Mouse (Mus musculus): ENCODE results near the gene Gcc1. TPM values are rescaled to one million over a fixed set of nuclear protein-coding genes. Genes with fewer than 3 reads are reported as not detected.

Gcc1 gene
- polyA plus RNA-seq, 1 experiment from 2014 or later = 9.9 TPM

DNA sequence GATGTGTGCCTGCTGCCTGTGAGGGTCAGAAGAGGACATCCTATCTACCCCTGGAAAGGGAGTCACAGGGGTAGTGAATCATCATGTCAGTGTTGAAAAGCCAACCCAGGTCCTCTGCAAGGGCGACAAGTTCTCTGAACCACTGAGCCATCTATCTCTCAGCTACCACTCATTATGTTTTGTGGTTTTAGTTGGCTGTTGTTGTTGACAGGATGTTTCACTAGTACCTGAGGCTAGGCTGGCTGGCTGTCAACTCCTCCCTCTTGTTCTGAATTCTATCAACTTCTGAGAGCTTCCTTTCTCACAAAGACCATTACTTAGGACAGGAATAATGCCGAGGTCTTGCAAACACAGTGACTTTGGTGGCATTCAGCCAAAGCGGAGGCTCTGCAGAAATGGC, 43.0 kb downstream of the Gcc1 start:
- no peak for ATAC-seq (ENCODE audit: insufficient read depth, low FRiP score, low read depth)
- H3K9me3 ChIP-seq = no peaks in the 10 kb centered on the region
- no peak overlapping the region for H3K4me3 ChIP-seq (replicated peaks)
- H3K4me2 ChIP-seq = no peak overlapping the region
- no peaks in the 10 kb centered on the region for H3K36me3 ChIP-seq
- no peaks in the 10 kb centered on the region for H3K4me1 ChIP-seq
- WGBS = 76% methylated on average over 3 of the region's 3 CpGs
- H3K9ac ChIP-seq = no peak overlapping the region
- H3K27ac ChIP-seq = no peak overlapping the region
- H3K27me3 ChIP-seq (replicated peaks) = no peaks in the 10 kb centered on the region

DNA sequence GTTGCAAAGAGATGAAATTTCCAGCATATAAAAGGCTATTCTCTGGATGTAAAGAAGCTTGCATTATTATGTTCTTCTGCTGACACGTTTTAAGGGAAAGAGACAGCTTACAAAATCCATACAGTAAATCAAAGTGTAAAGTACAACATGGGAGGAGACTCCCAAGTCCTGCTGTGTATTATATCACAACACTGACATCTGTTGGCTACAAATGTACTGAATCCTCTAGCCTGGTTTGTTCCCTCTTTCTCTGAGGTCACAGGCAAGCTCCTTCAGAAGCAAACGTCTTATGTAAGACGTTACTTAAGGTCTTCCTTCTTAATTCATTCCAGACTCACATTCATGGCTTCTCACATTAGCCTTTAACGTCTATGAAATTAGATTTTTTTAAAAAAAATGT, 46.2 kb downstream of the Gcc1 start:
- Histone ChIP-seq H3K9ac (no peak overlapping the region), H3K27ac (no peak overlapping the region), H3K36me3 (no peaks in the 10 kb centered on the region), H3K9me3 (no peaks in the 10 kb centered on the region), H3K4me2 (no peak overlapping the region), H3K4me3 (replicated peaks) (no peak overlapping the region), H3K27me3 (replicated peaks) (no peaks in the 10 kb centered on the region), H3K4me1 (no peaks in the 10 kb centered on the region)
- 47% methylated on average over 4 of the region's 4 CpGs for WGBS
- no peak for ATAC-seq (ENCODE audit: insufficient read depth, low FRiP score, low read depth)

GRCm38 (mm10) chr6:28369966-28370683, 58.1 kb downstream of the Gcc1 start:
- 81% methylated on average over 6 of the region's 6 CpGs for WGBS
- no peak for ATAC-seq (ENCODE audit: insufficient read depth, low FRiP score, low read depth)

DNA sequence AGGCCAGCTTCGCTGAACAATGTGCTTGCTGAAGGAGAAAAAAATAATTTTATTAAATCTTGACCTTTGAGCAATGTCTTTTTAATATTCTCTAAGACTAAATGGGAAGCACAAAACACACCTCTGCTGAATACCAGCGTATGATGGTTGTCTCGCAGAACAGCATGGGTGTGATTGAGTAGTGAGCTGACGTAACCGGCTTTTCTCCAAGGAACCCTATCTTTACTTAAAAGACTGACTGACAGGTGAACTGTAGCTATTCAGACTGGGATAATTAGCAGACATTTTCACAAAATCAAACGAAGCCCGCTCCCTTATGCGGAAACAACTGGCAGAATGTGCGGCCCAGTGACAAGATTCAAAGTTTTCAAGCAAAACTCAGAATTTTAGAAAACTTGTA, 60.6 kb downstream of the Gcc1 start:
- no peak overlapping the region for H3K4me3 ChIP-seq (replicated peaks)
- H3K36me3 ChIP-seq = no peaks in the 10 kb centered on the region
- H3K27me3 ChIP-seq (replicated peaks) = no peaks in the 10 kb centered on the region
- no peak overlapping the region for H3K4me2 ChIP-seq
- no peaks in the 10 kb centered on the region for H3K9me3 ChIP-seq
- no peak overlapping the region for H3K9ac ChIP-seq
- H3K4me1 ChIP-seq = no peaks in the 10 kb centered on the region
- ATAC-seq (ENCODE audit: insufficient read depth, low FRiP score, low read depth) = no peak
- WGBS = 89% methylated on average over 9 of the region's 9 CpGs
- no peak overlapping the region for H3K27ac ChIP-seq

More at GRCm38 (mm10) chr6:28369966-28370683, 58.1 kb downstream of the Gcc1 start:
- no peak overlapping the region for H3K9ac ChIP-seq
- no peak overlapping the region for H3K4me2 ChIP-seq
- no peaks in the 10 kb centered on the region for H3K27me3 ChIP-seq (replicated peaks)
- H3K9me3 ChIP-seq = no peaks in the 10 kb centered on the region
- H3K4me1 ChIP-seq = no peaks in the 10 kb centered on the region
- H3K4me3 ChIP-seq (replicated peaks) = no peak overlapping the region
- no peak overlapping the region for H3K27ac ChIP-seq
- H3K36me3 ChIP-seq = no peaks in the 10 kb centered on the region

Other genes starting within 250 kb of the Gcc1 start
- gene Zfp800, start 30.4 kb downstream of the Gcc1 start, polyA plus RNA-seq (2015; fragmentation: Nextera tagmentation; extraction: Ambion mirVana) = 22.6 and 27.6 TPM in 2 replicates
- gene Arf5, start 4.8 kb downstream of the Gcc1 start, polyA plus RNA-seq (2015; fragmentation: Nextera tagmentation; extraction: Ambion mirVana) = 296 and 340 TPM in 2 replicates
- not detected in 2 replicates for gene Fscn3, start 601 bp downstream of the Gcc1 start, polyA plus RNA-seq (2015; fragmentation: Nextera tagmentation; extraction: Ambion mirVana)
- gene Pax4, start 21.0 kb upstream of the Gcc1 start, polyA plus RNA-seq (2015; fragmentation: Nextera tagmentation; extraction: Ambion mirVana) = 1.6 and 2.5 TPM in 2 replicates
- gene Snd1, start 46.7 kb upstream of the Gcc1 start, polyA plus RNA-seq (2015; fragmentation: Nextera tagmentation; extraction: Ambion mirVana) = 128 and 153 TPM in 2 replicates

All from stomach, embryonic 15.5 days (tissue).